Mouse (Mus musculus) forebrain, embryonic 12.5 days (tissue): ENCODE results near the gene Phgr1. TPM values are rescaled to one million over a fixed set of nuclear protein-coding genes. Genes with fewer than 3 reads are reported as not detected.

Experiments used
- ATAC-seq: fragments of 200-750 bp; cut with Nextera tagmentation; 2 replicates; pipeline ENCODE4 v1.8.0; 2017; ENCODE audit warnings: moderate TSS enrichment; ENCODE audit not compliant: low FRiP score
- H3K27ac ChIP-seq: fragments of 300-500 bp; sonication (generic); 2 replicates; pipeline ENCODE4 v1.5.1; 2016; ENCODE audit warnings: mild to moderate bottlenecking
- H3K27me3 ChIP-seq: fragments of 300-500 bp; sonication (generic); 2 replicates; pipeline ENCODE4 v1.6.1; 2016; ENCODE audit warnings: mild to moderate bottlenecking
- H3K36me3 ChIP-seq: fragments of 300-500 bp; sonication (generic); replicated peaks from 2 replicates; pipeline ENCODE4 v1.6.1; 2016; ENCODE audit warnings: mild to moderate bottlenecking
- H3K4me1 ChIP-seq: fragments of 300-500 bp; sonication (generic); 2 replicates; pipeline ENCODE4 v1.6.1; 2016
- H3K4me2 ChIP-seq: fragments of 300-500 bp; sonication (generic); 2 replicates; pipeline ENCODE4 v1.6.1; 2016; ENCODE audit warnings: mild to moderate bottlenecking, moderate library complexity
- H3K4me3 ChIP-seq: fragments of 300-500 bp; sonication (generic); replicated peaks from 2 replicates; pipeline ENCODE4 v1.5.1; 2016; ENCODE audit warnings: mild to moderate bottlenecking
- H3K9ac ChIP-seq: fragments of 300-500 bp; sonication (generic); 2 replicates; pipeline ENCODE4 v1.6.1; 2016; ENCODE audit warnings: mild to moderate bottlenecking
- H3K9me3 ChIP-seq: fragments of 300-500 bp; sonication (generic); 2 replicates; pipeline ENCODE4 v1.6.1; 2016
- WGBS: fragments of 180-500 bp; shearing (Covaris S2); methylation state at CpG from one replicate; pipeline ENCODE4 v1.1.7; 2016; 5-methylcytosine and 5-hydroxymethylcytosine counted together
- polyA plus RNA-seq: library from polyadenylated mRNA; unstranded; fragments of >200 nt; fragmentation: Nextera tagmentation; extraction: Ambion mirVana; gene quantifications from 2 replicates; pipeline ENCODE4 v1.2.1, GENCODE M21; 2016

Gene Phgr1
- polyA plus RNA-seq, 1 experiment from 2014 or later: not detected

GRCm38 (mm10) chr2:118806860-118807259, 34.3 kb downstream of the Phgr1 start:
- Histone ChIP-seq H3K9ac (no peak overlapping the region), H3K4me1 (no peaks in the 10 kb centered on the region), H3K27me3 (0 out of 2 replicates have a peak, but pooled peaks cover 3% of the 10 kb centered on the region), H3K9me3 (no peaks in the 10 kb centered on the region), H3K36me3 (no peaks in the 10 kb centered on the region), H3K27ac (no peak overlapping the region), H3K4me2 (no peak overlapping the region), H3K4me3 (no peak overlapping the region)
- WGBS: 80% methylated on average over 4 of the region's 4 CpGs
- ATAC-seq: no peak

- H3K4me2 ChIP-seq: no peak overlapping the region
- no peak for ATAC-seq
- peaks cover 15% of the 10 kb centered on the region for H3K4me1 ChIP-seq
- no peak overlapping the region for H3K27ac ChIP-seq
- H3K27me3 ChIP-seq: no peaks in the 10 kb centered on the region
- no peak overlapping the region for H3K9ac ChIP-seq
- no peak overlapping the region for H3K4me3 ChIP-seq
- WGBS: 29% methylated on average over 2 of the region's 2 CpGs
- H3K36me3 ChIP-seq: peaks cover 3% of the 10 kb centered on the region; the same call in 1 of the 2 replicates
- no peaks in the 10 kb centered on the region for H3K9me3 ChIP-seq
Measured at GRCm38 (mm10) chr2:118810861-118811260, 38.3 kb downstream of the Phgr1 start.

DNA sequence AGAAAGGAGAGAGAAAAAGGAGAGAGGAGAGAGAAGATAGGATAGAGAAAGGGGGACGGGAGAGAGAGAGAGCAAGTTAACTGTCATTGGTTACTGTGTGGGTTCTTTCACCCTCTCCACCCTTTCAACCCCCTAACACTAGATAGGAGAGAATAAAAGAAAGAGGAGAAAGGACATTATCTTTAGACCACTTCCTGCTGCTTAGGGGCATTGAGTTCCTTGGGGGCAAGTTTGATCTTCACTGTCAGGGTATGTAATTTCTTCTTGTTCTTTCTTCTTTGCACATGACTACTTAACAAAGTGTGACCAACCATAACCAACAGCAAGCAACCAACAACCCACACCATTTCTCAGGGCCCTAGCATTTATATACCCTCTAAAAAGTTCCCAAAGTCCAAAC, 40.2 kb downstream of the Phgr1 start:
- H3K36me3 ChIP-seq: peaks cover 16% of the 10 kb centered on the region
- H3K9me3 ChIP-seq: no peaks in the 10 kb centered on the region
- H3K27me3 ChIP-seq: no peaks in the 10 kb centered on the region
- peaks cover 16% of the 10 kb centered on the region for H3K4me1 ChIP-seq
- no peak overlapping the region for H3K4me2 ChIP-seq
- no peak for ATAC-seq
- no peak overlapping the region for H3K9ac ChIP-seq
- no peak overlapping the region for H3K4me3 ChIP-seq
- WGBS: 61% methylated on average over 1 of the region's 1 CpGs
- no peak overlapping the region for H3K27ac ChIP-seq

- H3K27me3 ChIP-seq: no peaks in the 10 kb centered on the region
- no peaks in the 10 kb centered on the region for H3K9me3 ChIP-seq
- H3K4me1 ChIP-seq: peaks cover 16% of the 10 kb centered on the region
- H3K9ac ChIP-seq: peak within 1 kb of the TSS; percentile 77
- peak within 1 kb of the TSS; percentile 81 for H3K4me3 ChIP-seq
- peaks cover 31% of the 10 kb centered on the region for H3K36me3 ChIP-seq
- ATAC-seq: peak; percentile 97
- 1% methylated on average over 49 of the region's 49 CpGs for WGBS
- peak within 1 kb of the TSS; percentile 82 for H3K27ac ChIP-seq
- peak within 1 kb of the TSS; percentile 77 for H3K4me2 ChIP-seq
Measured at GRCm38 (mm10) chr2:118813981-118814836, 41.6 kb downstream of the Phgr1 start, which contains the start of gene Knstrn. Knstrn (plus strand) TSS chr2:118814003.

GRCm38 (mm10) chr2:118822800-118823199, 50.2 kb downstream of the Phgr1 start:
- no peaks in the 10 kb centered on the region for H3K4me1 ChIP-seq
- H3K9ac ChIP-seq: no peak overlapping the region
- H3K27me3 ChIP-seq: no peaks in the 10 kb centered on the region
- H3K4me2 ChIP-seq: no peak overlapping the region
- ATAC-seq: no peak
- no peaks in the 10 kb centered on the region for H3K9me3 ChIP-seq
- WGBS: 96% methylated on average over 5 of the region's 5 CpGs
- H3K27ac ChIP-seq: no peak overlapping the region
- H3K4me3 ChIP-seq: no peak overlapping the region
- H3K36me3 ChIP-seq: peaks cover 71% of the 10 kb centered on the region

- no peak overlapping the region for H3K9ac ChIP-seq
- H3K9me3 ChIP-seq: no peaks in the 10 kb centered on the region
- H3K4me1 ChIP-seq: no peaks in the 10 kb centered on the region
- ATAC-seq: no peak
- no peak overlapping the region for H3K4me3 ChIP-seq
- no peaks in the 10 kb centered on the region for H3K27me3 ChIP-seq
- no peak overlapping the region for H3K4me2 ChIP-seq
- no peak overlapping the region for H3K27ac ChIP-seq
- peaks cover 71% of the 10 kb centered on the region for H3K36me3 ChIP-seq
- whole genome bisulfite sequencing: 98% methylated on average over 4 of the region's 4 CpGs
Measured at GRCm38 (mm10) chr2:118824396-118824795, 51.8 kb downstream of the Phgr1 start.

Other genes with a start within 250 kb of the Phgr1 start
- 2.2 and 3.0 TPM in 2 replicates for gene Bmf, start 223.1 kb upstream of the Phgr1 start, polyA plus RNA-seq
- 112 and 126 TPM in 2 replicates for gene Bub1b, start 174.6 kb upstream of the Phgr1 start, polyA plus RNA-seq
- gene Pak6, start 109.5 kb upstream of the Phgr1 start, polyA plus RNA-seq: 4.4 and 6.5 TPM in 2 replicates
- gene Ankrd63, start 68.8 kb upstream of the Phgr1 start, polyA plus RNA-seq: 0.04 and 0.08 TPM in 2 replicates
- gene Plcb2, start 44.3 kb upstream of the Phgr1 start, polyA plus RNA-seq: 0.19 and 0.36 TPM in 2 replicates
- 22.3 and 24.4 TPM in 2 replicates for gene Inafm2, start 27.0 kb upstream of the Phgr1 start, polyA plus RNA-seq
- gene Ccdc9b, start 10.1 kb upstream of the Phgr1 start, polyA plus RNA-seq: 2.8 TPM in 2 replicates
- gene Disp2, start 7.0 kb downstream of the Phgr1 start, polyA plus RNA-seq: 11.5 and 14.1 TPM in 2 replicates
- gene Knstrn, start 41.2 kb downstream of the Phgr1 start, polyA plus RNA-seq: 164 and 167 TPM in 2 replicates
- gene Ivd, start 89.2 kb downstream of the Phgr1 start, polyA plus RNA-seq: 50.8 and 56.3 TPM in 2 replicates
- 5.5 TPM in 2 replicates for gene Bahd1, start 127.6 kb downstream of the Phgr1 start, polyA plus RNA-seq
- gene Chst14, start 153.7 kb downstream of the Phgr1 start, polyA plus RNA-seq: 12.9 and 14.7 TPM in 2 replicates